ENCODE assay signal across 9 mouse cellular contexts in genomic region chr7:27592934-27593645, GRCm38 (mm10). TPM values are rescaled to one million over a fixed set of nuclear protein-coding genes. Genes with fewer than 3 reads are reported as not detected.
DNase-seq lines count a peak whose midpoint lies in the region; ATAC-seq and TF ChIP-seq lines count a peak whose summit lies in the region.
"Had no signal": no experiment of that assay in that cellular context is flagged by ENCODE, and none has a peak within 500 bp of the region (broad histone marks: within the 10 kb centered on the region; RNA-seq: fewer than 3 reads in every experiment).

No protein-coding gene starts in this region.

- H3K4me1 ChIP-seq in embryonic facial prominence, embryonic 11.5 days (ENCODE audit: control insufficient read depth, insufficient read depth, low read length), result peaks cover 3% of the 10 kb centered on the region
- peaks cover 49% of the 10 kb centered on the region for H3K4me1 ChIP-seq in hindbrain, embryonic 13.5 days (replicated peaks)
- peaks cover 20% of the 10 kb centered on the region for H3K4me1 ChIP-seq in liver, adult 2 months (ENCODE audit: control insufficient read depth, insufficient read depth, low read length)
- peaks cover 11% of the 10 kb centered on the region for H3K4me1 ChIP-seq in neural tube, embryonic 14.5 days (ENCODE audit: control insufficient read depth, insufficient read depth, low read length)

- H3K9ac ChIP-seq in embryonic facial prominence, embryonic 11.5 days (replicated peaks; ENCODE audit: low read length), result peak overlapping the region; percentile 66
- peak overlapping the region; percentile 89 for H3K9ac ChIP-seq in hindbrain, embryonic 13.5 days
- H3K9ac ChIP-seq in liver, adult 2 months (ENCODE audit: low read depth, low read length), result peak overlapping the region; percentile 71
- peak overlapping the region; percentile 84 for H3K9ac ChIP-seq in neural tube, embryonic 14.5 days (replicated peaks; ENCODE audit: low read depth, low read length)

- no peak overlapping the region; the same call in 1 of the 2 replicates for H3K27ac ChIP-seq in embryonic facial prominence, embryonic 11.5 days (replicated peaks; ENCODE audit: low read depth, low read length)
- H3K27ac ChIP-seq in hindbrain, embryonic 13.5 days, result peak overlapping the region; percentile 99
- H3K27ac ChIP-seq in liver, adult 2 months (replicated peaks; ENCODE audit: insufficient read depth, low read depth, low read length), result peak overlapping the region; percentile 95
- H3K27ac ChIP-seq in neural tube, embryonic 14.5 days (ENCODE audit: low read depth, low read length), result peak overlapping the region; percentile 99

- H3K4me3 ChIP-seq in embryonic facial prominence, embryonic 11.5 days (ENCODE audit: low read depth, low read length), result peak overlapping the region; percentile 63
- H3K4me3 ChIP-seq in hindbrain, embryonic 13.5 days, result peak overlapping the region; percentile 65
- H3K4me3 ChIP-seq in liver, adult 2 months (ENCODE audit: insufficient read depth, low read depth, low read length), result peak overlapping the region; percentile 31
- H3K4me3 ChIP-seq in neural tube, embryonic 14.5 days (ENCODE audit: low read depth, low read length), result peak overlapping the region; percentile 58

- ATAC-seq in embryonic facial prominence, embryonic 11.5 days (replicated peaks; ENCODE audit: insufficient number of reproducible peaks, low FRiP score, low TSS enrichment, low read depth), result no peak
- no peak for ATAC-seq in hindbrain, embryonic 13.5 days (ENCODE audit: low FRiP score)
- no peak for ATAC-seq in neural tube, embryonic 14.5 days (ENCODE audit: low read depth)

- WGBS in embryonic facial prominence, embryonic 11.5 days, result 69% methylated on average over 12 of the region's 12 CpGs
- WGBS in hindbrain, embryonic 13.5 days, result 69% methylated on average over 12 of the region's 12 CpGs
- 10% methylated on average over 12 of the region's 12 CpGs for WGBS in liver, adult 2 months
- WGBS in neural tube, embryonic 14.5 days, result 56% methylated on average over 12 of the region's 12 CpGs

- TF ChIP-seq POLR2A in liver, adult 2 months (IDR thresholded peaks at IDR 0.05; ENCODE audit: extremely low read depth, insufficient read depth, low read length), result peak; percentile 39; the same call in 1 of the 2 replicates

- H3K79me2 ChIP-seq in liver, adult 2 months (ENCODE audit: control insufficient read depth, insufficient read depth, low read length), result peaks cover 47% of the 10 kb centered on the region; the same call in 1 of the 2 replicates

- peak overlapping the region; percentile 44 for H3K4me2 ChIP-seq in embryonic facial prominence, embryonic 11.5 days (ENCODE audit: low read depth, low read length)
- peak overlapping the region; percentile 76 for H3K4me2 ChIP-seq in hindbrain, embryonic 13.5 days
- H3K4me2 ChIP-seq in neural tube, embryonic 14.5 days (ENCODE audit: low read depth, low read length), result peak overlapping the region; percentile 53

- H3K9me3 ChIP-seq in embryonic facial prominence, embryonic 11.5 days (replicated peaks; ENCODE audit: control insufficient read depth, low read length), result no peaks in the 10 kb centered on the region
- H3K9me3 ChIP-seq in hindbrain, embryonic 13.5 days, result no peaks in the 10 kb centered on the region
- H3K9me3 ChIP-seq in neural tube, embryonic 14.5 days (ENCODE audit: control insufficient read depth, low read length), result no peaks in the 10 kb centered on the region

- TF ChIP-seq CTCF in liver, adult 2 months (IDR thresholded peaks at IDR 0.05; ENCODE audit: low read depth, low read length), result no peak

- no peaks in the 10 kb centered on the region for H3K27me3 ChIP-seq in embryonic facial prominence, embryonic 11.5 days (ENCODE audit: control insufficient read depth, insufficient read depth, low read length)
- no peaks in the 10 kb centered on the region for H3K27me3 ChIP-seq in hindbrain, embryonic 13.5 days
- H3K27me3 ChIP-seq in liver, adult 2 months (ENCODE audit: control insufficient read depth, insufficient read depth, low read length), result no peaks in the 10 kb centered on the region
- no peaks in the 10 kb centered on the region for H3K27me3 ChIP-seq in neural tube, embryonic 14.5 days (ENCODE audit: control insufficient read depth, insufficient read depth, low read length)
- H3K27me3 ChIP-seq: Patski had no signal

- intact Hi-C loops in left cerebral cortex, postnatal 10 days (cut with DNase I), result loop anchor here (5.0 kb wide), 1 partner anchor 121 kb away; the partner anchor contains the start of gene Sertad3

- DNase-seq in embryo, embryonic 10.5 days (ENCODE audit: low spot score), result peak; percentile 18
- DNase-seq in embryo, embryonic 9.5 days (ENCODE audit: extremely low spot score), result no peak
- no peak for DNase-seq in embryonic facial prominence, embryonic 11.5 days (ENCODE audit: low spot score)
- DNase-seq in liver, adult 2 months (ENCODE audit: extremely low read depth, low read depth, low spot score), result peak; percentile 97
- no peak for DNase-seq in T-cell, adult 2 months (ENCODE audit: low spot score)
- no peak for DNase-seq in left cerebral cortex, postnatal 10 days (ENCODE audit: extremely low spot score in 1 of 2, low spot score in 2 of 2)

- no peaks in the 10 kb centered on the region for H3K36me3 ChIP-seq in embryonic facial prominence, embryonic 11.5 days (replicated peaks; ENCODE audit: control insufficient read depth, insufficient read depth, low read depth, low read length)
- H3K36me3 ChIP-seq in hindbrain, embryonic 13.5 days, result peaks cover 7% of the 10 kb centered on the region; the same call in 1 of the 2 replicates
- H3K36me3 ChIP-seq in liver, adult 2 months (ENCODE audit: control insufficient read depth, insufficient read depth, low read length), result no peaks in the 10 kb centered on the region
- no peaks in the 10 kb centered on the region for H3K36me3 ChIP-seq in neural tube, embryonic 14.5 days (ENCODE audit: control insufficient read depth, insufficient read depth, low read length)

RNA-seq across cellular contexts. Expression of gene Akt2, which starts 1.7 kb away (rescaled TPM):
- 82.8 and 83.3 TPM in 2 replicates for polyA plus RNA-seq in embryonic facial prominence, embryonic 11.5 days (2014; fragmentation: Nextera tagmentation; extraction: Ambion mirVana)
- 68.0 and 71.0 TPM in 2 replicates for polyA plus RNA-seq in hindbrain, embryonic 13.5 days (2015; fragmentation: Nextera tagmentation; extraction: Ambion mirVana)
- 57.1 and 65.5 TPM in 2 replicates for total RNA-seq in liver, adult 2 months (2014; rRNA removed)
- 78.1 and 81.3 TPM in 2 replicates for polyA plus RNA-seq in liver, adult 2 months (2012; rRNA removed)
- polyA plus RNA-seq in neural tube, embryonic 14.5 days (2014; fragmentation: Nextera tagmentation; extraction: Ambion mirVana), result 44.1 and 51.4 TPM in 2 replicates
- 100 to 1,000 TPM in 1 of 2 experiments, 10 to 100 TPM in 1; 92.2 to 103 TPM for total RNA-seq in left cerebral cortex, postnatal 10 days (2021)

RNA-seq across cellular contexts. Expression of gene 2310022A10Rik, which starts 40.1 kb away (rescaled TPM):
- 26.4 and 27.5 TPM in 2 replicates for polyA plus RNA-seq in embryonic facial prominence, embryonic 11.5 days (2014; fragmentation: Nextera tagmentation; extraction: Ambion mirVana)
- polyA plus RNA-seq in hindbrain, embryonic 13.5 days (2015; fragmentation: Nextera tagmentation; extraction: Ambion mirVana), result 32.1 and 34.0 TPM in 2 replicates
- 1.2 and 2.7 TPM in 2 replicates for total RNA-seq in liver, adult 2 months (2014; rRNA removed)
- polyA plus RNA-seq in liver, adult 2 months (2012; rRNA removed), result 8.5 and 9.0 TPM in 2 replicates
- 27.2 TPM in 2 replicates for polyA plus RNA-seq in neural tube, embryonic 14.5 days (2014; fragmentation: Nextera tagmentation; extraction: Ambion mirVana)
- total RNA-seq in left cerebral cortex, postnatal 10 days (2021), result 10 to 100 TPM; 23.1 to 26.2 TPM

RNA-seq across cellular contexts. Expression of gene Pld3, which starts 40.1 kb away (rescaled TPM):
- 57.1 and 65.5 TPM in 2 replicates for polyA plus RNA-seq in embryonic facial prominence, embryonic 11.5 days (2014; fragmentation: Nextera tagmentation; extraction: Ambion mirVana)
- polyA plus RNA-seq in hindbrain, embryonic 13.5 days (2015; fragmentation: Nextera tagmentation; extraction: Ambion mirVana), result 126 TPM in 2 replicates
- total RNA-seq in liver, adult 2 months (2014; rRNA removed), result 8.3 and 12.4 TPM in 2 replicates
- 33.0 and 37.4 TPM in 2 replicates for polyA plus RNA-seq in liver, adult 2 months (2012; rRNA removed)
- 148 and 168 TPM in 2 replicates for polyA plus RNA-seq in neural tube, embryonic 14.5 days (2014; fragmentation: Nextera tagmentation; extraction: Ambion mirVana)
- total RNA-seq in left cerebral cortex, postnatal 10 days (2021), result 100 to 1,000 TPM; 520 to 550 TPM

Comparison
In these comparisons a context has a peak if more than half of its experiments do, and no peak if none do; other contexts are left out.
1. DNase-seq: peak in embryo, embryonic 10.5 days (single experiment) and liver, adult 2 months (single experiment); none in embryo, embryonic 9.5 days (single experiment), embryonic facial prominence, embryonic 11.5 days (single experiment), T-cell, adult 2 months (single experiment) and left cerebral cortex, postnatal 10 days (0 of 2).
2. Peak in every context shown above with its lines, with median percentiles within 50 percentile points of each other: H3K4me2 ChIP-seq, H3K4me3 ChIP-seq and H3K9ac ChIP-seq.